Mouse (Mus musculus) lung, adult 2 months (tissue): ENCODE data around the gene Foxi1.

Experiments
- CTCF ChIP-seq: fragments of 200-500 bp; IDR thresholded peaks from 2 replicates; pipeline ENCODE4 v1.5.1; 2011; ENCODE audit warnings: mild to moderate bottlenecking, low read length, control low read depth; ENCODE audit not compliant: insufficient read depth
- POLR2A ChIP-seq: fragments of 200-500 bp; IDR thresholded peaks from 2 replicates; pipeline ENCODE4 v1.6.1; 2011; ENCODE audit warnings: low read depth, mild to moderate bottlenecking, control low read depth, low read length, borderline replicate concordance; ENCODE audit errors: extremely low read depth

DNA sequence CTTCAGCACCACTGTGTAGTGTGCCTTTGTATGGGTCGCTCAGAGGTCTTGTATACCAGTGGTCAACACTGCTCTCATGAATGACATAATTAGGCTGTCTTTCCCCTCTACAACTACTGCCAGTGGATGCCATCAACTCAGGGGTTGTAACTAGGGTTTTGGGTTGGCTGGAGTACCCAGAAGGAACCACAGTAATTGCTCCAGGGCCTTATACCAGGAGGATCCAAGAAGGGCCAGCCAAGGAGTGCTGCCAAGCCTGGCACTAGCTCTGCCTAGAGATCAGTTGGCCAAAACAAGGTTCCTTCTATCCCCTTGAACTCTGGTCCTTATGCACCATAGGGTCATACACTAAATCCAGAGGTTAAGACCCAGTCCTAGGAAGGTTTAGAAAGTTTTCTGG, 31.5 kb downstream of the Foxi1 start:
- TF ChIP-seq CTCF = no peak
- TF ChIP-seq POLR2A = no peak
